Mouse (Mus musculus) spleen, postnatal 14 days (tissue): ENCODE results near the gene Madcam1.

Source experiments
- DNase-seq, 2 experiments: peaks; one replicate each; pipeline ENCODE4 v3.0.0; 2021 to 2022; ENCODE audit warnings: low spot score in 2 of 2

Madcam1 gene

DNA sequence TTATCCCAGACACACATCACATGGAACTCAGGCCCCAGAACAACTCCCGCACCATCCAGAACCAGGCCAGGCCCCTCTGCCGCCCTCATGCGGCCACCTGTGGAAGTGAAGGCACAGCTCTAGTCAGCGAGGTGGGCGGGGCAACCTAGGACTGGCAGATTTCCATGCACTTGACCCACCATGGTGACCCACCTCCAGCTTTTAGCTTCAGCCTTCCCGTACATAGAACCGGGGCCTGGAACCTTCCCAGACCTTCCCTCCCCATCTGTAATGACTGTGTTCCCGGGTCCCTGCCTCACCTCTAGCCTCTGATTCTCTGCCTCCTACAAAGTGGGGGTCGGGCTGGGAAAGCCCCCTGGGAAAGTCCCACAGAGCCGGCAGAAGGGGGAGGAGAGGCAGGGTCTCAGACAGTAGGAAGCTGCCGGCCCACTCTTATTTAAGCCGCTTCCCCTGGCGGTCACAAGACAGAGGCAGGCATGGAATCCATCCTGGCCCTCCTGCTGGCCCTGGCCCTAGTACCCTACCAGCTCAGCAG lies at the start of gene Madcam1:
Madcam1 (plus strand) TSS at position 429 of the 535 bp plus-strand sequence.
- peak; percentile 49 to 66 for DNase-seq

DNA sequence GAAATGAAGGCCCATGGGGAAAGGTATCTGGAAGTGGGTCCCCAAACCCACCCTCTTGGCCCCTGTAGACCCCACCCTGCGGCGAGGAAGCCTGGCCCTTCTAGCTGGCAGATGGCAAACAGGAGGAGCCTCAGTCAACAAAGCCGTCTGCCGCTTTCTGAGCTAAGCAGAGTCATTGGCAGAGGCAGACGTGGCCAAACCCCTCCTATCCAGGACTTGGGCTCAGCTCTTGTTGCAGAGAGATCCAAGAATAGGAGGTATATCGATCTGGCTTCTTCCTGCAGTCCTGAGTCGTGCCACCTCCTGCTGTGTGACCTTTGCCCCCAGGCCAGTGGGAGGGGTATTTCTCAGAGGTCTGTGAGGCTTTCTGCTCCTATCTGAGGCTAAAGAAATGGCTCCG lies 48.5 kb upstream of the Madcam1 start:
- no peak for DNase-seq

DNA sequence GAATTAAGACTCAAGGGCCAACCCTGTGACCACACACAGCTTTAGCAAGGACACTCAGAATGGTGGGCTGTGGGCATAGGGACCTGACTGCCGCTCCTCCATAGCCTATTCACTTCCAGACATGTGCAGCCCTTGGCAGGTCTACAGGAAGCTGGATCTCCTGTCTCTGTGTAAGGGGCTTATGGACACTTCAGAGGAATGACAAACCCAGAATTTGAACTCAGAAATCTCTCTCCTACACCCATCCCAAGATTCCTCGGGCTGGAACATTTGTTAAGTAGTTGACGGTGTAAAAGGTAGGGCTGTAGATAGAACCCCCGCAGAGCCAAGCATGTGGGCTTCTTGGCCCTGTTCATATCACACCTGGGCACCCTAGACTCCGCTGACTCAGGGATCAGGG lies 48.0 kb upstream of the Madcam1 start:
- DNase-seq = no peak

DNA sequence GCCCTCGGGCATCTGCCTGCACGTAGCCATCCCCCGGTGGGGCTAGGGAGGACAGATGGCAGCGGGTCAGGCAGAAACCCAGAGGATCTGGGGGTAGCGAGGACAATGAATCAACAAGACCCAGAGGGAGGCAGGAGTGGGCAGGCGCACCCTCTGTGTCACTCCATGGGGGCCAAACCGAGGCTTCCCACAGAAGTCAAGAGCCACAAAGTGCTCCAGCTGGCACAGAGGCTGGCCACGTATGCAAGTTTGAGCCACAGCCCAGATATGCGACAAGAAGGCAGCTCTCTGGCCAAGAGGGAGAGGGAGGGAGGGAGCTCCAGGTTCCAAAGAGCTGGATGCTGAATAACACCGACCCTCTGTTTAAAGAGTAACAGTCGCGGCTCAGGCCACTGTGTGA lies 40.4 kb upstream of the Madcam1 start:
- DNase-seq = no peak

DNA sequence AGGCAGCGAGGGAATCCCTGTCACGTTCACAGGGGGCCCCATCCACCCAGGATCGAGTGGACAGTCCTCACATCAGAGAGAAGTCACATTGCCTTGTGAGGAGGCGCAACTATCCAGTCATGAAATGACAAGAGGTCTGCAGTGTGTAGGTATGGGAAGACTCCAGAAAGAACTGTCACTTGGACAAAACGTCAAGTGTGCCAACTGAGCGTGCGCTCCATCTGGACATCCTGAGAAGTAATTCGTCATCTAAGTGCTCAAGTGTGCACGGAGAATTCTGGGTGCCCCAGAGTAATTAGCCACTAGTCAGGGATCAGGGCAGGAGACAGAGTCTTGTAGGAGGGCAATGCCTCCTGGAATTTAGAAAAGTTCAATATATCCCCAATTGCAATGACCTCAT lies 39.0 kb upstream of the Madcam1 start:
- DNase-seq = no peak

DNA sequence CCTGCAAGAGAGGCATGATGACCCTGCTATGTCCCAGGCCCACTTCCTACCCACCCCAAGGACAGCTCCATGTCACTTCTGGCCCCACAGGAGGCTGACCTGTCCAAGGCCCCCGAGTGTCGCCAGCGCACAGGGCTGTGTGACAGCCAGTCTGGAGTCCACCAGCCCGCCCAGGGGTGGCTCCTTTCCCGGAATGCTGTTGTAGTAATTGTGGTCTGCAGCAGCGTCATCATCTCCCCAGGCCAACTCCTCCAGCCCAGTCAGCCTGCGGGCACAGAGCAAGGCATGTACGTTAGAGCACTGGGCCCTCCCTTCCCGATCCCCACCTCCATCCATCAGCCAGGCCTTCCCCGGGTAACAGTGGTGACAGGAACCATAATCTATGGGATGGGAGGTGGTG lies 38.2 kb upstream of the Madcam1 start:
- no peak for DNase-seq

DNA sequence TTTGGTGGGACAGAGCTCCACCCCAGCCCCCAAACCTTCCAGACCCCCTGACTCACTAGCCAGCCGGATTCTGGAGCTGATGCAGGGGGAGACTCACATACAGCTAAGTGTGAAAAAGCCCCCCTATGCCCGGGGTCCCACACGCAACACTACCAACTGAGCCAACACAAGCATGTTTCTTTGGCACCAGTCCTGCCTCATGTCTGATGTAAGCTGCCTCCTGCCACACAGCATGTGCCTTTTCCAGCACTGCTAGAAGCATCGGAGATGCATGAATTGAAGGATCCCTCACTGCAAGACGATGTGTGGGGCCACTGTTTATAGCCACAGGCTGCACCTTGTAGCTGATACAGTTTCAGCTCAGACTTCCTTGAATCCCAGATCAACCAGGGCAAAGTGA lies 36.0 kb upstream of the Madcam1 start:
- no peak for DNase-seq

DNA sequence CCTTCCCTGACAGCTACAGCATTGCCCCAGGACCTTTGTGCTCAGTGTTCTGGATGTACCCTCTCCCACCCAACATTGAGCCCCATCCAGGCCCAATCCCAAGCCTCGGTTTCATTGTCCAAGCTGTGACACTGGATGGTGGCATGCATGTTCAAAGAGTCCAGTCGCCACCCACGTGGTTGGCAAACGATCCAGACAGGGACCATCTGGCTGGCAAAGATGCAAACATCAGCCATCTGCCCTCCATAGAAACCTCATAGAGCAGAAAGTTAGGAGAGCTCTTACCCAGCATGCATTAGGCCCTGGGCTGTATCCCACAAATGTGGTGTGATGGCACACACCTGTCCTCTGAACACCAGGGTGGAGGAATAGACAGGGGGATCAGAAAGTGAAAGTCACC lies 32.9 kb upstream of the Madcam1 start:
- DNase-seq = no peak

DNA sequence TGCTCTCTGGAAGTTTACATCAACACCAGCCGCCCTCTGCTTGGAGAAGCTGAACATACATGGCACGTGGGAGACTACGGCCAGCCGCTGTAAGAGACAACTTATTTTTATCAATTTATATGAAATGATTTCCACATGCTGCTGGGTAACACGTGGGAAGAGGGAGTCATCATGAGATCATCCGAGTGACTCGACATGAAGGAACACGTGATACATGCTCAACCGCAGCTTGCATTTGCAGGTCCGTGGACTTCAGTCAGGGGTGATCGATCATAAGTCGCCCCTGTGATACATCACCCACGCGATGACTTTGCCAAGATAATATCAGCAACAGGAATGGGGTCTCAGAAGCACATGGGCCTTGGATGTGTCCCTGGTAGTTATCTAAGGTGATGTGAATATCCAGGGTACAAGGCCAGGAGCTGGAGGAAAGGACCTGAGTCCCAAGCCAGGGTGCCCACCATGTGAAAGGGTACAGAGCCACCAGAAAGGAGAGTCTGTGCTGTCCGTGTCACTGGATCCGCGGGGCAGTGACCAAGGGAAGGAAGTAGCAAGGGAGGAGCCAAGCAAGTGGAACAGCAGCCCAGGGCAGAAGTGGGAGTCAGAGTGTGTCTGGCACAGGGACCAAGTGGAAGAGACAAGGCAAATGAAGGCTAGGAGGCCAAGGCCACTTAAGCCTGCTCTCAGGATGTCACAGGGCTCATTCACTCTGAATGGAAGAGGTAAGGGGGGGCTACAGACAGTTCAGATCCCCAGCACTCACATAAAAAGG lies 31.2 kb upstream of the Madcam1 start:
- DNase-seq = no peak

DNA sequence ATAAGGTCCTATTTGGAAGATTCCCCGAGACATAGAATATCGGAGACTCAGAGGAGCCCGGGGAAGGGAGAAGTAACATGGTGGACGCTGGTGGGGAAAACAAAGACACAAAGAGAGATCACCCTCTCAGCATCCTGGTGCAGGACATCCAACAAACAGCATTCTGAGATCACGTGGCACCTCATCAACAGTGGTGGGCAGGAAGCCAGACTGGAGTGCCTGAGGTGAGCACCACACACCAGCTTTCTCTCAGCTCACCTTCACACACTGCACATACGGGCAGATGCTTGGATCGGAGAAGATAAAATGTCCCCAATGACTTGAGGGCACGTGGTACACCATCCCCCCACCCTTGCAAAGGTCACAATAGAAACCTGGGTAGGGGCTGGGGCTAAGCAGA lies 28.1 kb upstream of the Madcam1 start:
- no peak for DNase-seq

DNA sequence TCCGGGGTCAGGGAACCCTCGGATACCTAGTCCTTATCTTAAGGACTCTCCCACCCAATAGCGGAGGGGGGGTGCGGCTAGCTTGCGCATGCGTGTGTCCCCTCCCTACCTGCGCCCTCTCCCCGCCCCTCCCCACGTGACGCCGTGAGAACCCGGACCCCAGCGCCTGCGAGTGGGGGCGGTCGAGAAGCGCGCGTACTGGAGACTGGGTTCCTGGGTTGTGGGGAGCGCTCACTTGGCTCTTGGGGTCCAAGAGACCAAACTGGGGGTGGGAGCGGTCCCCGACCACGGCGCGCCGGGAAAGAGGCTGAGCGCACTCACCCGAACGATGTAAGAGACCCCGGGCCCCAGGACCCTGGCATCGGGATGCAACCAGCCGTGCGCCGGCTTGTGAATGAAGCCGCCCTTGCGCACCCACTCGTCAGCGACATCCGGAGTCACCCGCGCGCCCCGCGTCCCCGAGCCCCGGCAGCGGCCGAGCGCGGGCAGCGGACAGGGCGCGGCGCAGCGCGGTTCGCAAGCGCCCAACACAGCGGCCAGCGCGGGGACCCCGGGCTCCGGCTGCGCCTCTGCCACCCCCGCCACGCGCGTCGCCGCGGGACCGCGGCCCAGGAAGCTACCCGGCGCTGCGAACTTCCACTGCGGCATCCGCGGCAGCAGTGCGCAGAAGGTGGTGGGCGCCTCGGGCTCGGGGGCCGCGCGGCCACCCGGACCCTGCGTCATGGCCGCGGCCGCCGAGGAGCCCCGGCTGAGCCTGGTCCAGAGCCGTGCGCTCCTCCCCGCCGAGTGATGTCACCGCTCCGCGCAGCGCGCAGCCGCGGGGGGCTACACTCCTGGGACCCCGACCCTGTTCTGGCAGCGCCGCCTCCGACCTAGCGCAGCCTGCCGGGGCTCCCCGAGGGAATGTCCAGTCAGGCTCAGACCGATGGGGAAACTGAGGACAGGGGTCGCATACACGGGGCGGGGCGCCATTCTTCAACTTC lies 26.9 kb upstream of the Madcam1 start, which contains the start of gene Shc2:
Shc2 (minus strand) TSS at position 791 of the 983 bp plus-strand sequence.
- DNase-seq = no peak

DNA sequence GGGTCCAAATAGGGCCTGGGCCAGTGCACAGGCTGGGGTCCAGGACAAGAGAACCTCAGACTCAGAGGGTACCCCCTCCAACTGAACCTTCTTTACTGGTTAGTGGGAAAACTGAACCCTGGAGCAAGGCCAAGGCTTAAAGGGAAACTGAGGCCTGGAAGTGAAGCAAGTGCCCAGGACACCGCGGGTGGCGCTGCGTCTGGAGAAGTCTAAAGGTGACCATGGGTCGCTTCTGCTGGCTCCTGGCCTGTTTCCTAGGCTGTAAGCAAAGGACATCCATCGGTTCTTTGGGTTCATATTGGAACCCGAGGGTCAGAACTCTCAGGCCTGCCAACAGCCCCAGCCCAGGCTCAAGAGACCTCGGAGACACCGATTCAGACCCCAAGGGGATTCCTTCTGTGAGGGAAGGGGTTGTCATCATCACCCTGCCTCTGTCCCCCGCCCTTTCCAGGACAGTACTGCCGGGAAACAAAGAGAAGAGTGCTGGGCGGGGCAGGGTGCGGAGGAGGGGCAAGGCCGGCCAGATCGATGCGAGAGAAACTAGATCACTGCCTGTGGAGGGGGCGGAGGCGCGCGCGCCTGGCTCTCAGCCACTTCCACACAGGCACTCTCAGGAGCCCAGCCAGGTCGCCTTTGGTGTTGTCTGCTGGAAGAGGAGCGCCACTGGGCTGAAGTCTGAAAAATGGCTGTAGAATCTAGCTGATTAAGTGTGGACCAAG lies 25.7 kb upstream of the Madcam1 start:
- no peak for DNase-seq

DNA sequence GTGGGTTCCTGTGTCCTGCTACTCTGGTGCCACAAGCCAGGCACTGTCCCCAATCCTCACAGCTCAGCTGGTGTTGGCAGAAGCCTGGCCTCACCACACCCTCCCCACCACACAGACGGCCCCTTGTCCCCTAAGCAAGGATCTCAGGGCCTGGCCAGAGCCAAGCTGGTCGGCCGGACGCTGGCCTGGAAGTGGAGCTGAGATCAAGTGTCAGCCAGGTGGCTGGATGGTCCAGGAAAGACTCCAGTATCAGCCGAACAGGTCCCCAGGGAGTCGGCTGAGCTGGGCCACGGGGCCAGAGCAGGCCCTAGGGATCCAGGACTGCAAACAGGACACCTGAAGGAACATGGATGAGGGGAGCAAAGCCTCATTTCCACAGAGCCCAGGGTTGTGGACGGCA lies 18.6 kb upstream of the Madcam1 start, which contains the start of gene Odf3l2:
Odf3l2 (minus strand) TSS at position 28 of the 400 bp plus-strand sequence.
- no peak for DNase-seq

DNA sequence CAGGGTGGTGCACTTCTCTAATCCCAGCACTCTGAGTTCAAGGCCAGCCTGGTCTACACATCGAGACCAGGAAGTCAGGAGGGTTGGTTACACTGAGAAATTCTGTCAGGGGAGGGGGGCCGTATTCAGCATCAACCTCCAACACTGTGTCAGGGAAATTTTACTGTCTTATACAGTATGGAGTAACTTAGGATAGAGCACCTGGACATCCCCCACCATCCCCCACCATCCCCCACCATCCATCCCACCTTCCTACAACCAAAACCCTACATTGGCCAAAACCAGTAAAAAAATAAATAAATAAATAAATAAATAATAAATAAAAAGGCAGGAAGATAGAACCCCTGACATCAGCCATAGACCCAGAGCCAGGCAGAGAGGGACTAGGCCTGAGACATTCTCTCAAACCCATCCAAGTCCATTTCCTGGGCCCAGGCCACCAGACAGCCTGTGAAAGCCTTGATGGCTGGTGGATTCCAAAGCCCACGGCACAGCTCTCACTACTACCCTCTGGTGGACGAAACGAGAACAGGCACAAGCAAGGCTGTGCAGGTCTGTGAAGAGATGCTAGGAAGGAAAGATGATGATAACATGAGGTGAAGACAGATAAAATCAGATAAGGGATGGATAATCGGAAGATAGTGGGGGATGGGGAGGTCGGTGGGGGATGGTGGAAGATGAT lies 15.1 kb upstream of the Madcam1 start:
- DNase-seq = peak in 1 of 2 experiments; percentile 50

DNA sequence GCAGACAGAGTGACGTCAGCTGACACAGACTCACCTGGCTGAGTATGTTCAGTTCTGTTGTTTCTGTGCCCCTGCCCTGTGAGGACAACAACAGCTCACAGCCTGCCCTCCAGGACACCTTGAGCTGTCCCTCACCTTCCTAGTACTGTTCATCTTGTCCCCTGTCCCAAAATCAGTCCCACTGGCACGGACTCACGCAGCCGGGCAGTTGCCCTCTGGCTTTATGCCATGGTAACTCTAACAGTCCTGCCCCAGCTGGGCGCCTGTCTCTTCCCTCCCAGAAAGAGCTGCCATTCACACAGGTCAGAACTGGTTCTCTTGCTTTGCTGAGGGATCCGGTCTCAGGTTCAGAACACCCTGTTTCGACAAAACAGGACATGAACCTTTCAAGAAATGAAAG lies 11.6 kb upstream of the Madcam1 start:
- no peak for DNase-seq

DNA sequence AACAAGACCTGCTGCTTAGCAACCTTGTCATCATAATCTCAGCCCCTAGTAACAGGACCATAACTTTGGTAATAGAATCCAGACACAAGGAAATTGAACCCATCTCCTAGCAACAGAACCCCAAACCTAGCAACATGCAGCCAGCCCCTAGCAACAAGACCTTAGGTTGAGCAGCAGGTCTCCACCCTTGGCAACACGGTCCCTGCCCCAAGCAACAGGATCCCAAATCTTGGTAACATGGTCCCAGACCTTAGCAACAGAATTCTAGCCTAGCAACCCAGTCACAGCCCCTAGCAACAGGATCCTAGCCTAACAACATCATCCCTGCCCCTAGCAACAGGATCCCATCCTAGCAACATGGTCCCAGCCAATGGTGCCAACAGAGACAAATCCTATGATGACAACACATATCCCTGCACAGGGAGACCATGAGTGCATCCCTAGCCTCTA lies 9.4 kb upstream of the Madcam1 start:
- no peak for DNase-seq

DNA sequence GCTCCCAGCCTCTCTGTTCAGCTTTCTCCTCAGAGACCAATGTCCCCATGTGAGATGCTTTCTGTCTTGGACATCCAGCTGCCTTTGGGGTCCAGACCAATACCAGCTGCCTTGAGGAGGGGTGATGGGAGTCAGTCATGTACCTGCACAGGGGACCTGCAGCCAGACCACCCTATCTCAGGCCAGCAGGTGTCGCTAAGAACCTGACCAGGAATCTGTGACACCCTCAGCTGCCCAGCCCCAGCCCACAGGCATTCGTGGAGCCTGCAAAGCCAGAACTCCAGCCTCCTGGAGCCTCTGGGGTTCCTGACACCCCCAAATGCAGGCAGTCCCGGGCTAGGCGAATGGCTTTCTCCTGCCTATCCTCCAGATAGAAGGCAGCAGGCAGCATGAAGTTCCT lies 5.5 kb upstream of the Madcam1 start:
- DNase-seq = no peak

DNA sequence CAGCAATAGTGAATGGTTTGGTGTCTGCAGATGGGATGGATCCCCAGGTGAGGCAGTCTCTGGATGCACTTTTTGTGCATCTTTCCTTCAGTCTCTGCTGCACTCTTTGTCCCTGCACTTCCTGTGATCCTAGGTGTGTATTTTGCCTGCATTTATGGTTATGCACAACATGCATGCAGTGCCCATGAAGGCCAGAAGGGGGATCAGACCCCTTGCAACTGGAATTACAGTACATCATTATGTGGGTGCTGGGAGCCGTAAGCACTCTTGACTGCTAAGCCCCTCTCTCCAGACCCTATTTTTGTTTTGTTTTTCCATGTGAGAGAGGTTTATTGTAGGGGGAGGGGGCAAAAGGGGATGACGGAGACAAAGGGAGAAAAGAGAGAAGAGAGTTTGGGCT lies 4.1 kb upstream of the Madcam1 start:
- no peak for DNase-seq

DNA sequence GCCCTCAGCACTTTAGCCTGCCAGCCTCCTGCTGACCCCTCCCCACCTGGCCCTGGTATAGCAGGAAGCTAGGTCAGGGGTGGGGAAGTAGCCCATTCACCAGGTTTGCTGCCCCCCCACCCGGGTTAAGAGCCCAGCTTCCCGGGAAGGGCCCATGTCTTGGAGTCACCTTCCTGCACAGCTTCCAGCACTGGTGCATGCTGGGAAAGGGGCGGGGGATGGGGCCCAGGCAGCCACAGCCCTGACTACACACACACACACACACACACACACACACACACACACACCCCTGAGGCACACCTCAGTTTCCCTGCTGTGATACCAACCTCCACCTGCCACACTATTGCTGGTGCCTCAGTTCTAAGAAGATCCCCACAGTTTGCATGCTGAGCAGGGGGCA lies 2.5 kb upstream of the Madcam1 start:
- DNase-seq = no peak

DNA sequence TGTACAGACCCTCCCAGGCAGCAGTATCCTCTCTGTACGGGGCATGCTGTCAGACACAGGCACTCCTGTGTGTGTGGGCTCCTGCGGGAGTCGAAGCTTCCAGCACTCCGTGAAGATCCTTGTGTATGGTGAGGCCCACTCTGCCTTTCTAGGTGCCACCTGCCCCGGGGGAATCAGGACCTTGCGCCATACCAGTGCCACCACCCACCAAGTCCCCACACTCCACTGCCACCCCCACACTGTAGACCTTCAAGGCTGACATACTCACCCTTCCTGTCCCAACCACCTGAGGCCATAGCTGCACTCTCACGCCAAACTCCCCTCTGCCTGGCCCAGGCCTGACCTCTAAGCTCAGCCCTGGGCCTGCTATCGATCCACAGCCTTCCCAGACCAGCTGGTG lies 692 bp downstream of the Madcam1 start:
- no peak for DNase-seq

DNA sequence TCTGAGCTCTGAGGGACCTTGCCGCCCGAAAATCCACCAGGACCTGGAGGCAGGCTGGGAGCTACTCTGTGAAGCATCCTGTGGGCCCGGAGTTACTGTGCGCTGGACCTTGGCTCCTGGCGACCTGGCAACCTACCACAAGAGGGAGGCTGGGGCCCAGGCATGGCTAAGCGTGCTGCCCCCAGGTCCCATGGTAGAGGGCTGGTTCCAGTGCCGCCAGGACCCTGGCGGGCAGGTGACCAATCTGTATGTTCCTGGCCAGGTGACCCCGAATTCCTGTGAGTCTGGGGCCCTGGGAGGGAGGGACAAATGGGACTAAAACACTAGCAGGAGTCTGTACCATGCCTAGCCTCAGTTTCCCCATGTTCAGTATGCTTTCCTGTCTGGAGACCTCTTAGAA lies 2.1 kb downstream of the Madcam1 start:
- no peak for DNase-seq
